Mouse (Mus musculus) E14TG2a.4 (cell line): ENCODE data around the gene Slc43a3.
A peak's percentile ranks its signal among the peaks of the same experiment; 100 is the strongest.

Source experiments
- CTCF ChIP-seq: conservative IDR thresholded peaks from 2 replicates; pipeline ENCODE4 v1.5.1; 2014; ENCODE audit warnings: low read length
- NANOG ChIP-seq: IDR thresholded peaks from 2 replicates; pipeline ENCODE4 v1.6.1; 2014; ENCODE audit warnings: borderline replicate concordance, low read length, mixed read lengths
- POU5F1 ChIP-seq: IDR thresholded peaks from 2 replicates; pipeline ENCODE4 v1.6.1; 2014; ENCODE audit warnings: low read length, borderline replicate concordance

GRCm38 (mm10) chr2:85007729-85008128 is 71.3 kb downstream of the Slc43a3 start:
- TF ChIP-seq CTCF: peak; percentile 62
- no peak for TF ChIP-seq POU5F1
- TF ChIP-seq NANOG: no peak
